Mouse (Mus musculus): ENCODE measurements around the gene Ccdc73. TPM values are rescaled to one million over a fixed set of nuclear protein-coding genes. Genes with fewer than 3 reads are reported as not detected.

The Ccdc73 gene
- polyA plus RNA-seq, 1 experiment from 2014 or later = 9.1 TPM

DNA sequence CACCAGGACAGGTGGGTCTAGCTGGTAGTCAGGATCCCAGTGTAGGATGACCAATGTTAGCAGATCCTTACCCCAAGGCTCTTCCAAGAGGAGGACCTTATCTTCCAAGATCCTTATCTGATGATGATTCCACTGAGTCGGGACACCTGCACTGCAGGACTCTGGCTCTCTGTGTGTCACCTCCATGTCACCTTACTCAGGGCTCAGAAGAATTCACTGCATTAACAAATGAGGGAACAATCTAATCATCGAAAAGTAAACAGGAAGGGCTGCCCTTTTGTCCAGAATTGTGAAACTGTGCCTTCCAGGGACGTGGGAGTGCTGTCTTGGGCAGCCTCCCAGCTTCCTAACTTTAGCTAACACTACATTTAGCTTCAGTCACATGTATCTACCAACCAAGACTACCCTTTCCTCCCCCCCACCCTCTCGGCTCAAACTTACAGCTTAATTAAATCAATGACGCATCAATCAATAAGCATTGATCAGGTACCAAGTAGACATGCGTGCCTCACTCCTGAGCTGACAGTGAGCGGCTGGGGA is 191.0 kb downstream of the Ccdc73 start:
- no peak overlapping the region for H3K4me2 ChIP-seq
- no peak overlapping the region for H3K9ac ChIP-seq (replicated peaks)
- no peaks in the 10 kb centered on the region for H3K9me3 ChIP-seq
- no peak overlapping the region for H3K27ac ChIP-seq
- 77% methylated on average over 7 of the region's 7 CpGs for WGBS
- H3K36me3 ChIP-seq = no peaks in the 10 kb centered on the region
- no peak overlapping the region for H3K4me3 ChIP-seq (replicated peaks)
- no peak for ATAC-seq (ENCODE audit: insufficient number of reproducible peaks, insufficient read depth, low FRiP score, low TSS enrichment, low read depth)
- no peaks in the 10 kb centered on the region for H3K27me3 ChIP-seq
- H3K4me1 ChIP-seq (replicated peaks) = no peaks in the 10 kb centered on the region

DNA sequence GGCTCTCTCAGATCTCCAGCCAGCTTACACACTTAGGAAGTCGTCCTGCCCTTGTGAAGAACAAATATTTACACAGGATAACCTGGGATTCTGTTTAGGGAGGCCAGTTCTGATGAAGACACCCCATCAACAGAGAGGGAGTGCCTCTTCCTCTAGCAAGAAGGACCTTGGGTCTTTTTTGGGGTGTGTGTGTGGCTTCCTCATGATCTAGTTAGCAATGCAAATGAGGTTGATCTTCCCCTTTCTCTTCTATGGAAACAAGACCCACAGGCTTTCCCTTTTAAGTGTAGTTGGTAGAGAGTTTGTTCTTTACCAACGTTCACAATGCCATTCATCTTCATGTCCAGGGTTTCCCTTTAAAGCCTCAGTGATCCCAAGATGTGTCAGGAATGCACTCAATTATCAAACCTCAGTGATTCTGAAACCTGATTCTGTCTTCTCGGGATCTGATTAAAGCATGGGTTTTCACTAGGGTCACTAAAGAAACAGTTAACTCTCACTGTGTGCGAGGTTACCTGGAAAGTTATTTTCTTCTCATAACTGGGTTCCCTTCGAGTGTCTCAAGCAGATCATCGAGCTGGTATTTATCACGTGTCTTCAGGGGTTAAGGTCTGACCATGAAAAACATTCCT is 195.3 kb downstream of the Ccdc73 start:
- Histone ChIP-seq H3K4me1 (replicated peaks) (no peaks in the 10 kb centered on the region), H3K4me3 (replicated peaks) (no peak overlapping the region), H3K27me3 (no peaks in the 10 kb centered on the region), H3K27ac (no peak overlapping the region), H3K9ac (replicated peaks) (no peak overlapping the region), H3K4me2 (no peak overlapping the region), H3K36me3 (no peaks in the 10 kb centered on the region), H3K9me3 (no peaks in the 10 kb centered on the region)
- no peak for ATAC-seq (ENCODE audit: insufficient number of reproducible peaks, insufficient read depth, low FRiP score, low TSS enrichment, low read depth)
- 52% methylated on average over 7 of the region's 7 CpGs for WGBS

Other genes starting within 250 kb of the Ccdc73 start
- 77.5 and 79.3 TPM in 2 replicates for gene Tcp11l1, start 155.6 kb upstream of the Ccdc73 start, polyA plus RNA-seq (2016; fragmentation: Nextera tagmentation; extraction: Ambion mirVana)
- 0.24 TPM in 1 of 2 replicates, not detected in the other for gene Pin1rt1, start 151.4 kb upstream of the Ccdc73 start, polyA plus RNA-seq (2016; fragmentation: Nextera tagmentation; extraction: Ambion mirVana)
- gene Depdc7, start 124.9 kb upstream of the Ccdc73 start, polyA plus RNA-seq (2016; fragmentation: Nextera tagmentation; extraction: Ambion mirVana) = 4.0 and 4.5 TPM in 2 replicates
- 10.3 and 12.9 TPM in 2 replicates for gene Qser1, start 51.0 kb upstream of the Ccdc73 start, polyA plus RNA-seq (2016; fragmentation: Nextera tagmentation; extraction: Ambion mirVana)
- gene Prrg4, start 17.9 kb upstream of the Ccdc73 start, polyA plus RNA-seq (2016; fragmentation: Nextera tagmentation; extraction: Ambion mirVana) = 1.1 and 1.2 TPM in 2 replicates
- 311 and 313 TPM in 2 replicates for gene Eif3m, start 149.3 kb downstream of the Ccdc73 start, polyA plus RNA-seq (2016; fragmentation: Nextera tagmentation; extraction: Ambion mirVana)
- gene Gm11060, start 224.2 kb downstream of the Ccdc73 start, polyA plus RNA-seq (2016; fragmentation: Nextera tagmentation; extraction: Ambion mirVana) = not detected in 2 replicates